Comparison of ENCODE assay signal across 9 mouse cellular contexts in the genomic region with DNA sequence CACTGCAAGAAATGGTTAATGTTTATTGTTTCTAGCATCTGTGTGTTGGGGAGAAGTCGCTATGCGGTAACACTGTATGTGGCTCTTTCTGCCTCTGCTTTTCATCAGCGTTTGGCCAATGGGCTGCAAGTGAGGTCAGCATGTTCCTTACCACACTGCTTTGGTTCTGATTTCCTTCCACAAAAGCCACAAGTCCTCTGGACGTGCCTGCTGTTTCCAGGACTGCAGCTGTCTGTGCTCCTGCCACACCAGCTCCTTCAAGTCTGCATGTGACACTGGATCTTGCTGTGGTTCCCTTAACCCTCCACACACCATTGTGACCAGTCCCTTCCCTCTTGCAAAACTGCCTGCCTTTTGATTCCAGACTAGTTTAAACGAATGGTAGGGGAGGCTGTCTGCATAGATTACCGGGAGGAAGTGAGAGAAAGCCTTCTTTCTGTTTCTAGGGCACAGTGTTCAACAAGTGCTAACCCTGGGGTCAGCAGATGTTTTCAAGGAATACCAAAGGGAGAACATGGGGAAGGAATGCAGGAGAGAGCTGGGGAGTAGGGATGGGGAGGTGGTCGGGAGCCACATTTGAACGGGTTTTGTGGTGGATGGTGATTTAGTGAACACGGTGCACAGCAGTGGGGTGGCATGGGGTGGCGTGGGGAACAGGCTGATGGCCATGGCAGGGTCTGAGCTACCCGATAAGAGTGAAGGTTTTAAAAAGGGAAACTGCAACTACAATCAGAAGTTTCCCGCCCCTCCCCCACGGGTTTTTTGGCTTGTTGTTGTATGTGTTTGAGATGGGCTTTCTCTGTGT. TPM values are rescaled to one million over a fixed set of nuclear protein-coding genes. Genes with fewer than 3 reads are reported as not detected.
DNase-seq lines count a peak whose midpoint lies in the region; ATAC-seq and TF ChIP-seq lines count a peak whose summit lies in the region.
"Had no signal": no experiment of that assay in that cellular context is flagged by ENCODE, and none has a peak within 500 bp of the region (broad histone marks: within the 10 kb centered on the region; RNA-seq: fewer than 3 reads in every experiment).

No protein-coding gene starts in this region.

- peaks cover 14% of the 10 kb centered on the region for H3K4me1 ChIP-seq in testis, adult 2 months (ENCODE audit: control insufficient read depth, insufficient read depth, low read length)
- peaks cover 39% of the 10 kb centered on the region for H3K4me1 ChIP-seq in heart, embryonic 15.5 days (replicated peaks)

- H3K9me3 ChIP-seq in heart, embryonic 15.5 days (replicated peaks) = no peaks in the 10 kb centered on the region

- H3K36me3 ChIP-seq in testis, adult 2 months (ENCODE audit: control insufficient read depth, insufficient read depth, low read length) = no peaks in the 10 kb centered on the region
- no peaks in the 10 kb centered on the region for H3K36me3 ChIP-seq in heart, embryonic 15.5 days

- 13% methylated on average over 13 of the region's 13 CpGs for WGBS in heart, embryonic 15.5 days

- no peak for TF ChIP-seq CTCF in testis, adult 2 months (IDR thresholded peaks at IDR 0.05; ENCODE audit: control insufficient read depth, insufficient read depth, insufficient replicate concordance, low read depth, low read length)

- H3K27me3 ChIP-seq in testis, adult 2 months (ENCODE audit: control insufficient read depth, insufficient read depth, low read length) = no peaks in the 10 kb centered on the region
- H3K27me3 ChIP-seq in heart, embryonic 15.5 days = no peaks in the 10 kb centered on the region

- no peak for DNase-seq in testis, postnatal 14 days (ENCODE audit: low spot score)
- DNase-seq in embryo, embryonic 9.5 days (ENCODE audit: extremely low spot score) = peak; percentile 73
- peak; percentile 18 to 42 for DNase-seq in kidney, postnatal 36 days
- peak; percentile 74 to 90 for DNase-seq in lung, postnatal 4 days
- peak; percentile 41 to 69 for DNase-seq in spleen, adult 18-20 months
- no peak for DNase-seq in layer of hippocampus, postnatal 14 days (ENCODE audit: low spot score in 2 of 2)

- 0 out of 2 replicates have a peak overlapping the region, but pooled peaks have one; percentile 26 for H3K27ac ChIP-seq in testis, adult 2 months (ENCODE audit: control insufficient read depth, insufficient read depth, low read depth, low read length)
- H3K27ac ChIP-seq in heart, embryonic 15.5 days = peak overlapping the region; percentile 89

- no peak for ATAC-seq in heart, embryonic 15.5 days (replicated peaks; ENCODE audit: insufficient number of reproducible peaks, insufficient read depth, low FRiP score, low read depth)

- H3K9ac ChIP-seq in heart, embryonic 15.5 days = no peak overlapping the region

- peak overlapping the region; percentile 53 for H3K4me2 ChIP-seq in heart, embryonic 15.5 days

- peak overlapping the region; percentile 45 for H3K4me3 ChIP-seq in testis, adult 2 months (ENCODE audit: control insufficient read depth, low read depth, low read length)
- 0 out of 2 replicates have a peak overlapping the region, but pooled peaks have one; percentile 4 for H3K4me3 ChIP-seq in heart, embryonic 15.5 days
- H3K4me3 ChIP-seq: erythroblast, embryonic 14.5 days had no signal

- TF ChIP-seq POLR2A in testis, adult 2 months (IDR thresholded peaks at IDR 0.05; ENCODE audit: control insufficient read depth, low read depth, low read length) = no peak

RNA-seq across cellular contexts. Expression of a gene that starts 7.9 kb away (rescaled TPM):
- polyA plus RNA-seq in testis, adult 2 months (2012; rRNA removed) = 0.48 and 0.65 TPM in 2 replicates
- polyA plus RNA-seq in heart, embryonic 15.5 days (2015; fragmentation: Nextera tagmentation; extraction: Ambion mirVana) = 53.4 and 54.8 TPM in 2 replicates
- 100 to 1,000 TPM; 384 to 437 TPM for total RNA-seq in layer of hippocampus, postnatal 14 days (2021)
- polyA plus RNA-seq: erythroblast, embryonic 14.5 days had no signal

Comparison
In these comparisons a context has a peak if more than half of its experiments do, and no peak if none do; other contexts are left out.
1. DNase-seq: peak in embryo, embryonic 9.5 days (single experiment), kidney, postnatal 36 days (2 of 2), lung, postnatal 4 days (2 of 2) and spleen, adult 18-20 months (2 of 2); none in testis, postnatal 14 days (single experiment) and layer of hippocampus, postnatal 14 days (0 of 2).
2. RNA of a gene that starts 7.9 kb away (polyA plus RNA-seq): 53.4 to 54.8 TPM in heart, embryonic 15.5 days; 0.48 to 0.65 TPM in testis, adult 2 months; every median in the first group is over 10 times any median in the second.